Mouse (Mus musculus): Measurements from ENCODE around the gene Pskh1. TPM values are rescaled to one million over a fixed set of nuclear protein-coding genes. Genes with fewer than 3 reads are reported as not detected.

Gene Pskh1
- total RNA-seq, 2 experiments from 2014 or later, result 8.6 to 10.1 TPM

DNA sequence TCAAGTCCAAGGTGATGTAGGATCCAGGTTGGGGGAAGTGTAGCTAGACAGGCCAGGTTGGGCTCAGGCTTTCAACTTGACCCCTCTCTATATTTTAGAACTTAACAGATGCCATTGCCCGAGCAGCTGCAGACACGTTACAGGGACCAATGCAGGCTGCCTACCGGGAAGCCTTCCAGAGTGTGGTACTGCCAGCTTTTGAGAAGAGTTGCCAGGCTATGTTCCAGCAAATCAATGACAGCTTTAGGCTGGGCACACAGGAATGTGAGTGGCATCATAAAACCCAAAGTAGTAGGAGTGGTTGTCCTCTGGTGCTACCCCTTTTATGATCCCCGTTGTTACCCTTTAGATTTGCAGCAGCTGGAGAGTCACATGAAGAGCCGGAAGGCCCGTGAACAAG, 9.4 kb upstream of the Pskh1 start:
- DNase-seq, result no peak
- intact Hi-C loops (cut with DNase I), result loop anchor here (10.0 kb wide), 1 partner anchor 134 kb away; no protein-coding TSS in a partner anchor

DNA sequence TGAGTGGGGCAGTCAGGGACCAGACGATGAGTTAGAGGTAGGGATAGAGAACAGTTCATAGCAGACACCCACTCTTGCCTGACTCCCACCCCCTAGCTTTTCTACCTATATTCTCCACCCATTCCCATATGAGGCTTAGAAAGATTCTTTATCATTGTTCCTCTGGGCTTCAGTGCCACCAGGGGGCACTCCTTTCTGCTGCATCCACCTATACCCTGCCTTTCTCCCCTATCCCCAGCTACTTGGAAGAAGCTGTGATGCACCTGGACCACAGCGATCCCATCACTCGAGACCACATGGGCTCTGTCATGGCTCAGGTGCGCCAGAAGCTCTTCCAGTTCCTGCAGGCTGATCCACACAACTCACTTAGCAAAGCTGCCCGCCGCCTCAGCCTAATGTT, 7.8 kb upstream of the Pskh1 start:
- no peak for DNase-seq
- intact Hi-C loops (cut with DNase I), result loop anchor here (10.0 kb wide), 1 partner anchor 132 kb away; no protein-coding TSS in a partner anchor

- intact Hi-C loops (cut with DNase I), result loop anchor here (10.0 kb wide), 1 partner anchor 131 kb away; no protein-coding TSS in a partner anchor
Observed at GRCm38 (mm10) chr8:105893339-105893738, 6.9 kb upstream of the Pskh1 start, which contains the start of gene Nrn1l. Nrn1l (plus strand) TSS chr8:105893567.

DNA sequence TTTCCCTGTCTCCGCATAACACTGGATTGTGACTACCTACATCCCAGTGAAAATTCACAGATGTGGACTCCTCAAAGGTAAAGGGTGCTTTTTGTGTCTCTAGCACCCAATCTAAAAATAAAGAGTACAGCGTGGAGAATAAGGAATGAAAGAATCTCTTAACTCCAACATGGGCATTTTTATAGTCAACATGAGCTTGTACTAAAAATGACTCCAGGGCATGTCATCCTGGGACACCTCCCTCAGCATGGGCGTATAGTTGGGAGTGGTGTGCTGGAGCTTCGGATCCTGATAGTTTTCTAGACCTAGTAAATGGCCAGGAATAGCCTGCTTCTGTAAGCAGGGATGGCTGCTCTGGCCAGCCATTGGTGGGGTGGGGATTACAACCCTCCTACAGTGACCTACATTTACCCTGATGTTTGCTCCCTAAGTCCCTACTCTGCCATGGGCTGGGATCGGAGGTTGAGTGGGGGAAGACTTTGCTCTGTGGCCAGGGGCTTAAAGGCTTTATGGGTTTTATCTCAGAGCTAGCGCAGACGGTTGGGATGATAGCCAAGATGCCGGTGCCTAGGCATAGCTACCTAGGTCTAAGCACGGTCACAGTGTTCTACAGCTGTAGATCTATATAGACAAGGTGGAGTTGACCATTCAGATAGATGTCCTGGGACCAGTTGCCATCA, 2.3 kb upstream of the Pskh1 start:
- no peak for DNase-seq
- intact Hi-C loops (cut with DNase I), result loop anchor here (10.0 kb wide), 1 partner anchor 127 kb away; no protein-coding TSS in a partner anchor

More at GRCm38 (mm10) chr8:105893339-105893738, 6.9 kb upstream of the Pskh1 start, which contains the start of gene Nrn1l:
- DNase-seq, result peak; percentile 84

GRCm38 (mm10) chr8:105900941-105901616, 838 bp downstream of the Pskh1 start:
- intact Hi-C loops (cut with DNase I), result no loop called here
- no peak for DNase-seq

DNA sequence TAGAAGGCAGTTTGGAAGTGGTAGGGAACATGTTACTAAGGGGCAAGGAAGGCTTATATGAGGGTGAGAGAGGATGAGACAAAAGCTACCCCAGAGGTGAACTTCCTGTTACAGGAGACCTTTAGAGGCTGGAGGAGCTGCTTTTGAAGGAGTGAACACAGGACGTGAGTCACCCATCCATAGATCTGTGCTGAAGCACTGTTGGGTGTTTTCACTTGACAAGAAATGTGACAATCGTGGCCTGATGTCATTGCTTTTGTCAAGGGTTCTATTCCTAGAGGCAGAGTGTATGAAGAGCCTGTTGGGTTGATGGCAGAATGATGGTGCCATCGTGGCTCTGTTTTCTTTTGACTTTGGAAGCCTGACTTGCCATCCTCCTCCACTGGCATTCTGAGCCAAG, 19.1 kb downstream of the Pskh1 start:
- no peak for DNase-seq
- intact Hi-C loops (cut with DNase I), result no loop called here

DNA sequence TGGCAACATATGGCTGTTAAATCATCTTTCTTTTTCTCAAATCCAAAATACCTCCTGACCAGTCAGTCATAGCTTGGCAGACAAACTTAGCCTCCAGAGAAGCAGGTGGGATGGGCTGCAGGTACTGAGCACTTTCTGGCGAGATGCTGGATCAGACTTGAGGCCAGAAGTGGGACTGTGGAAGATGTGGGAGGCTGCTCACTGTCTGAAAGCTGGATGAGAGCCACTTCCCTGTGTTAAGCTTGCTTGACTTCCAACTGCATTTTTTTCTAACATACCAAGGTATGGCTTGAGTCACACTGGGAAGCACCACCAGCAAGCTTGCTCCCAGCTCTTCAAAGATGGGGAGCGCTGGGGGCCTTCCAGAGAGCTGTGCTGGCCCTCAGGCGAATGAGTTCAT, 24.9 kb downstream of the Pskh1 start:
- intact Hi-C loops (cut with DNase I), result no loop called here
- no peak for DNase-seq

DNA sequence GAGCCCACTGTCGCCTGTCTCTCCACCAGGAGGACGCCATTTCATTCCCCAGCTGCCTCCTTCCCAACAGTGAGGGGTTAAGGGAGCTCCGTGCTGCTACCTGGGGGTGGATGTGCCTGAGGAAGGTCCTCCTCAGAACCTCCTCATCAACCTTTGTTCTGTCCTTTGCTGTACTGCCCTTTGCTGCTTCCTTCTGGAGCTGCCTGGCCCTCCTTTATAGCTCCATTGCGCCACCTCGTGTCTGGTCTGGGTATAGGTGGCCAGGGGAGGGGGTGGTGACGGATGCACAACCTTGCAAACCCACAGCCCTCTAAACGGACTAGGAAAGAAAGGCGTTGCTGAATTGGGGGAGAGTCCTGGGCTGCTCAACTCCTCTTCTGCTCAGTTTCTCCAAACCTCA, 30.4 kb downstream of the Pskh1 start:
- peak; percentile 91 for DNase-seq
- intact Hi-C loops (cut with DNase I), result no loop called here

- DNase-seq, result no peak
- intact Hi-C loops (cut with DNase I), result no loop called here
Observed at GRCm38 (mm10) chr8:105931271-105931670, 31.0 kb downstream of the Pskh1 start.

GRCm38 (mm10) chr8:105932525-105932924, 32.3 kb downstream of the Pskh1 start:
- intact Hi-C loops (cut with DNase I), result no loop called here
- no peak for DNase-seq

DNA sequence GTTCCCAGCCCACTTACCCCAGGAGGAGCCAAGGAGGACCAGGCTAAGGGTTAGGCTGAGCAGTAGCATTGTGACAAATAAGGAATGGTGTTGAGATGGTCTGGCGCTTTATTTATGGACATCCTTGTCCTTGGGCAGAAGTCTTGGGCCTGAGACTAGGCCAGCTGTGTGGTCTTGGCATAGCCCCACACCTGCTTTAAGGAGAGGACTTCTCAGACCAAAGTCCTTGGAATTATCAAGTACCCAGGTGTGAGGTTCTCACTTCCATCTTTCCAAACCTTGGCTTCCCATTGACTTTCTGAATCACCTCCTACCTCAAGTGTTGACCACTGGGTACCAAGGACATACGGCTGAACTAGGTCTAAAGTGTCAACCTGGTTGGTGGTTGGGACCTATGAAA, 33.5 kb downstream of the Pskh1 start, which contains the start of gene Ctrl:
Gene Ctrl (minus strand): TSS at position 101 of the 400 bp plus-strand sequence.
- intact Hi-C loops (cut with DNase I), result no loop called here
- no peak for DNase-seq

DNA sequence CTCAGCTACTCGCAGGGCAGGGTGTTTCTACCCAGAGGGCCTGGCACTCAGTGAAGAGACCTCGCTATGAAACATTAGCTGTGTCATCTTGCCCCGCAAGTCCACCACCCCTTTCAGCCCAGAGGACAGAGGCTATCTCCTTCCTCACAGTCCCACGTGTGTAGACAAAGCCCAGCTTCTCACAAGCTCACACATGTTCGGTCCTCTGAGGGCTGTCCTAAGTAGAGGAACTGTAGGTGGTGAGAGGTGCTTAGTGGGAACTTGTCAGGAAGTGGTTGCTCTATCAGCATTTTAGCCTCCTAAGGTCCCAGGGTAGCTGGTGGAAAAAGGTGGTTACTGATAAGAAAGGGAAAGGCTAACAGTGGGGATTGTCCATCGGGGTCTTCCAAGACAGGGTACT, 34.9 kb downstream of the Pskh1 start:
- intact Hi-C loops (cut with DNase I), result no loop called here
- no peak for DNase-seq

DNA sequence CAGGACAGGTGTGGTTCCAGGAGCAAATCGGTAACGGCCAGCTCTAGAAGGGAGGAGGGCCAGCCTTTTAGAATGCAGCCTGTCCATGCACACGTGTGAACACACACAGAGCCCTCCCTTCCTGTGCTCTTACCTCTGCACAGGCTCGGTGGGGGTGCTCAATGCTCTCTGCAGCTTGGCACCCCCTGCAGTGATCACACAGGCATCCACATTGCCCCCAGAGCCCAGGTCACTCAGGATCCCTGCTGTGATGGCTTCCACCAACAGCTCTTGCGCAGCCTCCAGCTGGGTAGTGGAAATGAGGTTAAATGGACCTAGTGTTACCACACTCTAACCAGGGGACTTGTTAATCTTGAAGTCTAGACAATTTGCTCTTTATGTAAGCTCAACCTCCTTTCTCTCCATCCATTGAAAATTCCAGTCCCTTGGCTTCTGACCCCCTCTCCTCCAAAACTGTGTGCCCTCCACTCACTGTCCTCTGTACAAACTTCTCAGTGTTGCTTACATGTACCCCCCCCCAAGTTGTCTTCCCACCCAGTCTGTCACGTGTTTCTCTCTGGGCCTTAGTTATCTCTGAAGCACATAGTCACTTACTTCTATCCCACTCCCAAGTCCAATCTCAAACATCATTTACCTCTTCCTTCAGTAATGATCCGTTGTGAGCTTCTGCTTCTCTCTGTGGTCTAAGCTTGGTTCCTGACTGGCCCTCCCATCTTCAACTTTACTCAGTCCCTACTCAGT, 35.8 kb downstream of the Pskh1 start:
- DNase-seq, result no peak
- intact Hi-C loops (cut with DNase I), result no loop called here

- peak; percentile 92 for DNase-seq
- intact Hi-C loops (cut with DNase I), result no loop called here
Observed at GRCm38 (mm10) chr8:105936866-105937475, 36.7 kb downstream of the Pskh1 start.

GRCm38 (mm10) chr8:105937496-105938305, 37.5 kb downstream of the Pskh1 start:
- DNase-seq, result no peak
- intact Hi-C loops (cut with DNase I), result no loop called here

DNA sequence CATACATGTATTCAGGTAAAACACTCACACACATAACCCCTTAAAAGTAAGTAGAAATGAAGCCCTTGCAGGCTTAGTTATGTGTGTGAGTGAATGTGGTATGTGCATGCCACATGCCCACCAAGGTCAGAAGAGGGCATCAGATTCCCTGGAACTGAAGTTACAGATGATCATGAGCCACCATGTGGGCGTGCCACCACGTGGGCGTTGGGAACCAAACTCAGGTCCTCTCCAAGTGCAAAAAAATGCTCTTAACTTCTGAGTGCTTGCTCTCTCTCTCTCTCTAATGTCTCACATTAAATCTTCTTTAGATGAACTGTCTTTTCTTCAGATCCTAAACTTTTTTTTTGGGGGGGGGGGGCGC, 38.0 kb downstream of the Pskh1 start, which contains the start of gene Psmb10:
Gene Psmb10 (minus strand): TSS at position 139 of the 364 bp plus-strand sequence.
- intact Hi-C loops (cut with DNase I), result no loop called here
- DNase-seq, result peak; percentile 27

GRCm38 (mm10) chr8:105942026-105942425, 41.8 kb downstream of the Pskh1 start:
- intact Hi-C loops (cut with DNase I), result no loop called here
- DNase-seq, result no peak

DNA sequence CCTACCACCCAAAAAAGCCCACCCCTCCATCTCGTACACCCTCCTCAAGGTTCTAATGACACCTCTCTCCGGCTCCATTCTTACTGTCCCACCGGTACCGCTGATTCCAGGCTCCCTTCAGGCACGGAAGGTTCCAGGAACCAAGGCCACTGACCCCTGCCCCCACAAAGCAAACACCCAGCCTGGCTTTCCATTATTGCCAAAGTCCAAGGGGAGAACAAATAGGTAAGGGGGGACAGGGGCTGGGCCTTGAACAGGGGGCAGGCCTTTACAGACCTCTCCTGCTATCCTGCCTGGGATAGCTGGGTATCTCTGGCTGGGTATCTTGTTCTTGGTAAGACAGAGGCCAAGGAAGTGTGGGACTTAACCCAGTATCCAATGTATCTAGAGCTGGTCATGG, 42.3 kb downstream of the Pskh1 start:
- intact Hi-C loops (cut with DNase I), result no loop called here
- no peak for DNase-seq

GRCm38 (mm10) chr8:105943321-105943739, 43.1 kb downstream of the Pskh1 start, which contains the start of gene Lcat:
Lcat (minus strand) TSS chr8:105943382.
- DNase-seq, result peak; percentile 61
- intact Hi-C loops (cut with DNase I), result no loop called here

DNA sequence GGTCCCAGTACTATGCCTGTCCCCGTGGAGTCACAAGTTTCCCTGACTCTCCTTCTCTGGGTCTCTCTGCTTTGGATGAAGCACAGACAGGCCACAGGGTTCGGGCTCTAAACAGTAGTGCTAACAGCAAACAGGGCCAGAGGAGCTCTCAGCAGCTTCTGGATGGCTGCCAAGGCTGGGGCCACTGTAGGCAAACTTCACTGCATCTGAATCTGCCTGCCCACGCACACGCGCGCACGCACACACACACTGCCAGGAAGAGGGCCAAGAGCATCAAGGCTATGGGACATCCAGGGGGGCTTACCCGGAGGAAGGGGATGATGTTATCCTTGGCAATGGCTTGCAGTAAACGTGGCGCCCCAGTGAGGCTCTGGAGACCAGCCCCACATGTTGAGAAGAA, 49.1 kb downstream of the Pskh1 start:
- peak; percentile 76 for DNase-seq
- intact Hi-C loops (cut with DNase I), result no loop called here

All from left cerebral cortex, postnatal 4 days (tissue).